Mouse (Mus musculus): ENCODE data around the gene Fam240a. TPM values are rescaled to one million over a fixed set of nuclear protein-coding genes. Genes with fewer than 3 reads are reported as not detected.

Gene Fam240a
- total and polyA plus RNA-seq, 3 experiments: not detected

DNA sequence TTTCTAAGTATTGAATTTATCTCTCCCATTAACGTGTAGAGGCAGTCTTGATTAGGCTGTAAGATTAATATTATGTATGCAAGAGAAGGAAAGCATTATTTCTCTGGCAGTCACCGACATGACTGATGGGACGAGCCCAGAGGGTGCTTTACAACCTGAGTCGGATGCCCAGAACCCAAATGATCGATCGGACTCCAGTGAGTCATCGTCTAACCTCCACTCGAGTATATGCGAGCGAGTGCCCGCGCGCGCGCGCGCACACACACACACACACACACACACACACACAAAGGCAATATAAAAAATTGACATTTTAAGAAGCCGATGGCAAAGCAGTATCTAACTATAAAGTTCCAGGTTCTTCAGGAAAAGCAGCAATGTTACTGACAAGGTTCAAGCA lies 28.7 kb upstream of the Fam240a start:
- DNase-seq (ENCODE audit: low read depth, low spot score): no peak
- H3K9me3 ChIP-seq (replicated peaks; ENCODE audit: insufficient read depth, low read length): no peaks in the 10 kb centered on the region
- H3K9ac ChIP-seq (ENCODE audit: control insufficient read depth, low read depth, low read length, poor library complexity, severe bottlenecking): no peak overlapping the region
- no peaks in the 10 kb centered on the region for H3K79me2 ChIP-seq (ENCODE audit: control insufficient read depth, insufficient read depth, low read length, poor library complexity)
- peaks cover 0 to 7% of the 10 kb centered on the region in 2 experiments; a peak in 1 of 4 replicates for H3K4me1 ChIP-seq (ENCODE audit: control insufficient read depth in 1 of 2, insufficient read depth in 2 of 2, low read length in 2 of 2)
- no peak overlapping the region for H3K4me3 ChIP-seq (ENCODE audit: control insufficient read depth in 1 of 2, insufficient read depth in 1 of 2, low read depth in 2 of 2, low read length in 2 of 2)
- no peaks in the 10 kb centered on the region for H3K27me3 ChIP-seq (ENCODE audit: control insufficient read depth in 1 of 2, insufficient read depth in 2 of 2, low read length in 2 of 2)
- H3K36me3 ChIP-seq (ENCODE audit: control insufficient read depth in 1 of 2, insufficient read depth in 2 of 2, low read length in 2 of 2): no peaks in the 10 kb centered on the region
- TF ChIP-seq JUND (IDR thresholded peaks at IDR 0.05; ENCODE audit: low read depth, low read length) (no peak), KAT2A (conservative IDR thresholded peaks at IDR 0.05; ENCODE audit: low read depth, low read length) (no peak), NRF1 (IDR thresholded peaks at IDR 0.05; ENCODE audit: insufficient read depth, low read depth, low read length, poor library complexity, severe bottlenecking) (no peak), EP300 (IDR thresholded peaks at IDR 0.05; ENCODE audit: low read depth in 1 of 2, low read length in 2 of 2) (no peak), POLR2A (IDR thresholded peaks at IDR 0.05; ENCODE audit: control insufficient read depth in 1 of 2, insufficient read depth in 1 of 2, low read depth in 1 of 2, low read length in 2 of 2, poor library complexity in 1 of 2) (no peak), MXI1 (IDR thresholded peaks at IDR 0.05; ENCODE audit: low read depth, low read length) (no peak), MAX (IDR thresholded peaks at IDR 0.05; ENCODE audit: low read length) (no peak), CTCF (IDR thresholded peaks at IDR 0.05 in 2 of 3, conservative IDR thresholded peaks at IDR 0.05 in 1 of 3; ENCODE audit: control insufficient read depth in 1 of 3, insufficient read depth in 1 of 3, low read depth in 2 of 3, low read length in 3 of 3, poor library complexity in 1 of 3, severe bottlenecking in 1 of 3) (no peak), USF1 (IDR thresholded peaks at IDR 0.05; ENCODE audit: low read depth, low read length) (no peak), CHD1 (IDR thresholded peaks at IDR 0.05; ENCODE audit: low read depth, low read length) (no peak), SIN3A (IDR thresholded peaks at IDR 0.05; ENCODE audit: low read length) (no peak)
- no peak overlapping the region for H3K27ac ChIP-seq (ENCODE audit: control insufficient read depth, low read depth, low read length)

DNA sequence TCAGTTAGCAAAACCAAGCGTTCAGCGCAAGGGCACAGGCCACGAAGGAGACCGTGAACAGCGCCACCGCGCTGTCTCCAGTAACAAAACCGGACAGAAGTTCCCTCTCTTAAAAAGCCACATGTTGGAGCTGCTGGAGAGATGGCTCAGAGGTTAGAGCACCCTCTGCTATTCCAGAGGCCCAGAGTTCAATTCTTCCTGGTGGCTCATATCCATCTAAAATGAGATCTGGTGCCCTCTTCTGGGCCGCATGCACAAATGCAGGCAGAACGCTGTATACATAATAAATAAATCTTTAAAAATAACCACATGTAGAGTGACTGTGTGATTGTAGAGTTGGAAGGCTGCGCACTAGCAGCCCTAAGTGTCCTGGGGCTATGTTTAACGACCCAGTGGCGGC lies 27.6 kb upstream of the Fam240a start:
- H3K27me3 ChIP-seq (ENCODE audit: control insufficient read depth in 1 of 2, insufficient read depth in 2 of 2, low read length in 2 of 2): no peaks in the 10 kb centered on the region
- H3K4me3 ChIP-seq (ENCODE audit: control insufficient read depth in 1 of 2, insufficient read depth in 1 of 2, low read depth in 2 of 2, low read length in 2 of 2): no peak overlapping the region
- H3K36me3 ChIP-seq (ENCODE audit: control insufficient read depth in 1 of 2, insufficient read depth in 2 of 2, low read length in 2 of 2): no peaks in the 10 kb centered on the region
- peak; percentile 20 for DNase-seq (ENCODE audit: low read depth, low spot score)
- no peak overlapping the region for H3K9ac ChIP-seq (ENCODE audit: control insufficient read depth, low read depth, low read length, poor library complexity, severe bottlenecking)
- peaks cover 0 to 6% of the 10 kb centered on the region in 2 experiments; a peak in 1 of 4 replicates for H3K4me1 ChIP-seq (ENCODE audit: control insufficient read depth in 1 of 2, insufficient read depth in 2 of 2, low read length in 2 of 2)
- H3K79me2 ChIP-seq (ENCODE audit: control insufficient read depth, insufficient read depth, low read length, poor library complexity): no peaks in the 10 kb centered on the region
- H3K27ac ChIP-seq (ENCODE audit: control insufficient read depth, low read depth, low read length): no peak overlapping the region
- H3K9me3 ChIP-seq (replicated peaks; ENCODE audit: insufficient read depth, low read length): no peaks in the 10 kb centered on the region
- TF ChIP-seq SMC3 (IDR thresholded peaks at IDR 0.05; ENCODE audit: low read depth, low read length) (peak; percentile 37), CTCF (IDR thresholded peaks at IDR 0.05 in 2 of 3, conservative IDR thresholded peaks at IDR 0.05 in 1 of 3; ENCODE audit: control insufficient read depth in 1 of 3, insufficient read depth in 1 of 3, low read depth in 2 of 3, low read length in 3 of 3, poor library complexity in 1 of 3, severe bottlenecking in 1 of 3) (peak; percentile 18 to 41 (median 40); a peak in 5 of 6 replicates), EP300 (IDR thresholded peaks at IDR 0.05; ENCODE audit: low read depth in 1 of 2, low read length in 2 of 2) (no peak), MEF2A (IDR thresholded peaks at IDR 0.05; ENCODE audit: extremely low read depth, insufficient replicate concordance, low read depth, low read length, poor library complexity, severe bottlenecking) (no peak), ZMIZ1 (IDR thresholded peaks at IDR 0.05; ENCODE audit: low read depth, low read length) (no peak), RAD21 (IDR thresholded peaks at IDR 0.05; ENCODE audit: low read depth, low read length) (peak; percentile 25)

All from MEL (cell line).